Mouse (Mus musculus): ENCODE measurements around the gene Pipox. TPM values are rescaled to one million over a fixed set of nuclear protein-coding genes. Genes with fewer than 3 reads are reported as not detected.

Pipox gene
- total and polyA plus RNA-seq, 2 experiments from 2014 or later: 4.2 to 6.8 TPM

GRCm38 (mm10) chr11:77857089-77857488 is 36.8 kb downstream of the Pipox start:
- Histone ChIP-seq H3K27me3 (ENCODE audit: insufficient read depth, low read length) (no peaks in the 10 kb centered on the region), H3K4me1 (ENCODE audit: insufficient read depth) (peaks cover 19% of the 10 kb centered on the region), H3K9ac (no peak overlapping the region), H3K36me3 (ENCODE audit: insufficient read depth) (peaks cover 55% of the 10 kb centered on the region), H3K27ac (ENCODE audit: low read depth, low read length) (peak overlapping the region; percentile 87; the same call in 1 of the 2 replicates), H3K9me3 (ENCODE audit: low read length) (no peaks in the 10 kb centered on the region), H3K4me2 (ENCODE audit: low read depth) (no peak overlapping the region), H3K4me3 (ENCODE audit: low read depth, low read length) (no peak overlapping the region)
- WGBS: 68% methylated on average over 6 of the region's 6 CpGs
- ATAC-seq: no peak
- no peak for TF ChIP-seq CTCF (IDR thresholded peaks at IDR 0.05; ENCODE audit: low read depth)
- DNase-seq: no peak

- no peak for ATAC-seq
- Histone ChIP-seq H3K4me2 (ENCODE audit: low read depth) (no peak overlapping the region), H3K4me1 (ENCODE audit: insufficient read depth) (peaks cover 33% of the 10 kb centered on the region), H3K27ac (ENCODE audit: low read depth, low read length) (peak overlapping the region; percentile 69), H3K27me3 (ENCODE audit: insufficient read depth, low read length) (no peaks in the 10 kb centered on the region), H3K9ac (no peak overlapping the region), H3K9me3 (ENCODE audit: low read length) (no peaks in the 10 kb centered on the region), H3K4me3 (ENCODE audit: low read depth, low read length) (no peak overlapping the region), H3K36me3 (ENCODE audit: insufficient read depth) (peaks cover 51% of the 10 kb centered on the region)
- no peak for DNase-seq
- WGBS: 38% methylated on average over 15 of the region's 15 CpGs
- TF ChIP-seq CTCF (IDR thresholded peaks at IDR 0.05; ENCODE audit: low read depth): no peak
These were observed 38.5 kb downstream of the Pipox start for GRCm38 (mm10) chr11:77855396-77855795.

DNA sequence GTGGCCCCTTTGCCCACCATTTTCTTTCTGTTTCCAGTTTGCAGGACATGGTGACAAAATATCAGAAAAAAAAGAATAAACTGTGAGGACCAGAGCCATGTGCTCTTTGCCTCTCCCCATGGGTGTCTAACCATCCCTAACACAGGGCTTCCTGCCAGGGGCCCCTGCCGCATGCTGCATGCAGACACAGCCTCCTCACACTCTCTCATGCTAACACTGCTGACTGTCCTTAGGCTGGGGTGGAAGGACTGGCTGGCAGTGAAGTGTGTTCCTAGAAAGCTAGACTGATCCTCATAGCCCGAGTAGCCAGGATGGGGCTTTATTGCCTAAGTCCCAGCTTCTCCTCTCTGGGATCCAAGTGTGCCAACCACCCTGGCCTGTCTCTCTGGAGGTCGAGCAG is 39.3 kb downstream of the Pipox start:
- DNase-seq (no peak), ATAC-seq (no peak)
- peaks cover 39% of the 10 kb centered on the region for H3K4me1 ChIP-seq (ENCODE audit: insufficient read depth)
- no peak for TF ChIP-seq CTCF (IDR thresholded peaks at IDR 0.05; ENCODE audit: low read depth)
- 58% methylated on average over 3 of the region's 3 CpGs for WGBS
- H3K9me3 ChIP-seq (ENCODE audit: low read length): no peaks in the 10 kb centered on the region
- no peaks in the 10 kb centered on the region for H3K27me3 ChIP-seq (ENCODE audit: insufficient read depth, low read length)
- no peak overlapping the region for H3K4me2 ChIP-seq (ENCODE audit: low read depth)
- no peak overlapping the region for H3K4me3 ChIP-seq (ENCODE audit: low read depth, low read length)
- H3K27ac ChIP-seq (ENCODE audit: low read depth, low read length): peak overlapping the region; percentile 69; the same call in 1 of the 2 replicates
- peak overlapping the region; percentile 14; the same call in 1 of the 2 replicates for H3K9ac ChIP-seq
- H3K36me3 ChIP-seq (ENCODE audit: insufficient read depth): peaks cover 46% of the 10 kb centered on the region

DNA sequence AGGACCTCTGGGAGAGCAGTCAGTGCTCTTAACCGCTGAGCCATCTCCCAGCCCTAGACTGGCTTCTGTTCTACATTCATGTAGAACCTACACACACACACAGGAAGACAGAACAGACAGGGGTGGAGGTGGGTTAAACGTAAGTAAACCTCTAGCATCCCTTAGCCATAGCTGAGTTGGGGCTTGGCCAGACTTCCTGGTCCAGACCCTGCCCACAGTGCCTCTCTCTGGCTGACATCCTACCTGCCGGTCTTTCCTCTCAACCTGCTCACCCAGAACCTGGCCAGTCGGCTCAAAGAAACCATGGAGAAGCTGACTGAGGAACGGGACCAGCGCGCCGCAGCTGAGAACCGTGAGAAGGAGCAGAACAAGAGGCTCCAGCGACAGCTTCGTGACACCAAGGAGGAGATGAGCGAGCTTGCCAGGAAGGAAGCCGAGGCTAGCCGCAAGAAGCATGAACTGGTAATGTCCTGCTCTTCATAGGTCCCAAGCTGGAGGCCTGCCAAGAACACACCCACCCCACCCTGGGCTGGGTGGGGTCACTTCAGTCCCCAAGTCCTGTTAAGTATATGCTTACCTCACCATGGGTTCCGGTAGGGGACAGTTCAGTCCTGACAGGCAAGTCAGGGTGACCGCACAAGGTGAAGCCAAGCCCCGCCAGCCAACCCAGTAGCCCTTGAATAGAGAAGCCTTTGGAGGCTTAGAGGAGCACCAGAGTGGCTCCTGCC is 40.8 kb downstream of the Pipox start:
- H3K4me1 ChIP-seq (ENCODE audit: insufficient read depth): peaks cover 36% of the 10 kb centered on the region
- H3K36me3 ChIP-seq (ENCODE audit: insufficient read depth): peaks cover 43% of the 10 kb centered on the region
- no peak overlapping the region for H3K4me2 ChIP-seq (ENCODE audit: low read depth)
- no peak for ATAC-seq
- no peak overlapping the region for H3K9ac ChIP-seq
- no peak for TF ChIP-seq CTCF (IDR thresholded peaks at IDR 0.05; ENCODE audit: low read depth)
- no peaks in the 10 kb centered on the region for H3K9me3 ChIP-seq (ENCODE audit: low read length)
- 90% methylated on average over 17 of the region's 17 CpGs for WGBS
- no peak overlapping the region for H3K27ac ChIP-seq (ENCODE audit: low read depth, low read length)
- no peak for DNase-seq
- H3K4me3 ChIP-seq (ENCODE audit: low read depth, low read length): no peak overlapping the region
- H3K27me3 ChIP-seq (ENCODE audit: insufficient read depth, low read length): no peaks in the 10 kb centered on the region

GRCm38 (mm10) chr11:77852195-77852594 is 41.7 kb downstream of the Pipox start:
- peaks cover 34% of the 10 kb centered on the region for H3K4me1 ChIP-seq (ENCODE audit: insufficient read depth)
- no peak overlapping the region for H3K4me3 ChIP-seq (ENCODE audit: low read depth, low read length)
- peak overlapping the region; percentile 92 for H3K27ac ChIP-seq (ENCODE audit: low read depth, low read length)
- WGBS: 52% methylated on average over 3 of the region's 3 CpGs
- H3K27me3 ChIP-seq (ENCODE audit: insufficient read depth, low read length): no peaks in the 10 kb centered on the region
- ATAC-seq (no peak), DNase-seq (no peak)
- H3K9ac ChIP-seq: no peak overlapping the region
- H3K4me2 ChIP-seq (ENCODE audit: low read depth): no peak overlapping the region
- H3K36me3 ChIP-seq (ENCODE audit: insufficient read depth): peaks cover 44% of the 10 kb centered on the region
- H3K9me3 ChIP-seq (ENCODE audit: low read length): no peaks in the 10 kb centered on the region
- no peak for TF ChIP-seq CTCF (IDR thresholded peaks at IDR 0.05; ENCODE audit: low read depth)

DNA sequence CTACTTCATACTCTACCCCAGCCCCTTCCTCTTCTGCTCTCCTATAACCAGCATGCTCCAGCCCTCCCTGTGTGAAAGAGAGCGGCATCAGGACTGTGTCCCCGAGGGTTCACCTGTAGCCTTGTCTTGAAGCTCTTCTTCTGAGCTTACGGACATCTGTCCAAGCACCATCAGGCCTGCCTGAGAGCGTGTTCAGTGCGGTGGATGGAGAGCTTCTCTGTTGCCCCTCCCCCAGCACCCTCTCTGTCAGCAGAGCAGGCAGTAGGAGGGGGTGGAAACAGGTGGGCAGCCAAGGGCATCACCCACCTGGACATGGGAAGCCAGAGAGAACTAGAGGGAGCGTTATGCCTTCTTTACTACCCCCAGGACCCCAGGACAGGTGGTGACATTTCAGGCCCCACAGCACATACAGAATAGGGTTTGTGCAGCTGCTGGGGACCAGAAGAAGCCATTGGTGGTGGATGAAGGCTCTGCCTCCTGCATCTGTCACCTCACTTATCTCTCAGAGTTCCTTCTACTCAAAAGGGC is 42.3 kb downstream of the Pipox start:
- Histone ChIP-seq H3K27ac (ENCODE audit: low read depth, low read length) (peak overlapping the region; percentile 92), H3K9ac (0 out of 2 replicates have a peak overlapping the region, but pooled peaks have one; percentile 10), H3K4me1 (ENCODE audit: insufficient read depth) (peaks cover 34% of the 10 kb centered on the region), H3K36me3 (ENCODE audit: insufficient read depth) (peaks cover 51% of the 10 kb centered on the region), H3K9me3 (ENCODE audit: low read length) (no peaks in the 10 kb centered on the region), H3K27me3 (ENCODE audit: insufficient read depth, low read length) (no peaks in the 10 kb centered on the region), H3K4me3 (ENCODE audit: low read depth, low read length) (no peak overlapping the region), H3K4me2 (ENCODE audit: low read depth) (no peak overlapping the region)
- 54% methylated on average over 6 of the region's 6 CpGs for WGBS
- DNase-seq (no peak), ATAC-seq (peak; percentile 3; the same call in 1 of the 2 replicates)
- TF ChIP-seq CTCF (IDR thresholded peaks at IDR 0.05; ENCODE audit: low read depth): no peak
